Mouse (Mus musculus) forebrain, embryonic 13.5 days (tissue): ENCODE measurements around the gene Asb10. TPM values are rescaled to one million over a fixed set of nuclear protein-coding genes. Genes with fewer than 3 reads are reported as not detected.

ENCODE experiments used
- ATAC-seq: fragments of 200-750 bp; cut with Nextera tagmentation; 2 replicates; pipeline ENCODE4 v1.8.0; 2017
- H3K27ac ChIP-seq: fragments of 300-500 bp; sonication (generic); 2 replicates; pipeline ENCODE4 v1.5.1; 2015; ENCODE audit warnings: inconsistent platforms, mild to moderate bottlenecking, moderate library complexity
- H3K27me3 ChIP-seq: fragments of 300-500 bp; sonication (generic); 2 replicates; pipeline ENCODE4 v1.6.1; 2015; ENCODE audit warnings: mild to moderate bottlenecking, inconsistent platforms
- H3K36me3 ChIP-seq: fragments of 300-500 bp; sonication (generic); 2 replicates; pipeline ENCODE4 v1.6.1; 2015; ENCODE audit warnings: mild to moderate bottlenecking, inconsistent platforms; ENCODE audit not compliant: poor library complexity, severe bottlenecking
- H3K4me1 ChIP-seq: fragments of 300-500 bp; sonication (generic); 2 replicates; pipeline ENCODE4 v1.6.1; 2015; ENCODE audit warnings: inconsistent platforms
- H3K4me2 ChIP-seq: fragments of 300-500 bp; sonication (generic); 2 replicates; pipeline ENCODE4 v1.6.1; 2015; ENCODE audit warnings: inconsistent platforms, mild to moderate bottlenecking, moderate library complexity
- H3K4me3 ChIP-seq: fragments of 300-500 bp; sonication (generic); 2 replicates; pipeline ENCODE4 v1.5.1; 2015; ENCODE audit warnings: mild to moderate bottlenecking, inconsistent platforms
- H3K9ac ChIP-seq: fragments of 300-500 bp; sonication (generic); 2 replicates; pipeline ENCODE4 v1.6.1; 2015; ENCODE audit warnings: mild to moderate bottlenecking, inconsistent platforms
- H3K9me3 ChIP-seq: fragments of 300-500 bp; sonication (generic); replicated peaks from 2 replicates; pipeline ENCODE4 v1.6.1; 2016; ENCODE audit warnings: inconsistent platforms
- WGBS: fragments of 180-500 bp; shearing (Covaris S2); methylation state at CpG from one replicate; pipeline ENCODE4 v1.1.7; 2015; 5-methylcytosine and 5-hydroxymethylcytosine counted together
- polyA plus RNA-seq: library from polyadenylated mRNA; unstranded; fragments of >200 nt; fragmentation: Nextera tagmentation; extraction: Ambion mirVana; gene quantifications from 2 replicates; pipeline ENCODE4 v1.2.1, GENCODE M21; 2015

Asb10 gene
- polyA plus RNA-seq: 0.06 and 0.15 TPM in 2 replicates

DNA sequence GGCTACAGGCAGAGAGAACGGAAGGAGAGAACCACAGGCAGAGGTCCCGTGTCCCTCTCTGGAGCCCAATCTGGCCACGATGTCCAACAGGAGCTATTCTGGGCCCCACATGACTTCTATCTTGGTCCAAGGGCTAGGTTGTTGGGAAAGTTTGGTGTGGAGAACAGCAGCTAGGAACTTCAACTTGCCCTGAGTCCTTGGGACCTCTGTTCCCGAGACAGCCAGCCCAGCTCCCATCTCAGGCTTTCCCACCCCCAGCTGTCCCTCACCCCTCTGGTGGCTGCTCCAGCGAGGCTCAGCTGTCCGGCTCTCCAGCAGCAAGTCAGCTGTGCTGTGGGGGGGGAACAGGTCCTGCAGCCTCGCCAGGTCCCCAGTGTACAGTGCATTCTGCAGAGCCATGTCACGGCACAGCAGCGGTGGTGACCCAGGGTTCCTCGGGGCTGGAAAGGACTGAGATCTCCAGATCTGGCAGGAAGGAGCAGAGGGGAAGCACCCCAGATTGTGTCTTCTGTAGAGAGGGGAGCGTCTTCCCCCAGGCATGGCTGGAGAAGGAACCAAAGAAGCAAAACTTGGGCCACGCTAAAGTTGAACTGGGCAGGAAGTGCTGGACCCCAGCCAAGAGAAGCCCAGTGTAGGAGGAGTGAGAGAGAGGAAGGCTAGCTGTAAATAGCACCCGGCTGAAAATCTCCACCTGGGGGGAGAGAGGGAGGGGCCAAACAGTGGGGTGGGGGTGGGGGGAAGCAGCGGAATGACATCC is at the start of gene Asb10:
Gene Asb10 (minus strand): TSS at position 592 of the 757 bp plus-strand sequence.
- Histone ChIP-seq H3K36me3 (no peaks in the 10 kb centered on the region), H3K9me3 (no peaks in the 10 kb centered on the region), H3K27ac (no peak within 1 kb of the TSS), H3K4me1 (peaks cover 23% of the 10 kb centered on the region), H3K9ac (0 out of 2 replicates have a peak within 1 kb of the TSS, but pooled peaks have one; percentile 5), H3K27me3 (0 out of 2 replicates have a peak, but pooled peaks cover 3% of the 10 kb centered on the region), H3K4me2 (no peak within 1 kb of the TSS), H3K4me3 (no peak within 1 kb of the TSS)
- no peak for ATAC-seq
- 51% methylated on average over 14 of the region's 14 CpGs for WGBS

DNA sequence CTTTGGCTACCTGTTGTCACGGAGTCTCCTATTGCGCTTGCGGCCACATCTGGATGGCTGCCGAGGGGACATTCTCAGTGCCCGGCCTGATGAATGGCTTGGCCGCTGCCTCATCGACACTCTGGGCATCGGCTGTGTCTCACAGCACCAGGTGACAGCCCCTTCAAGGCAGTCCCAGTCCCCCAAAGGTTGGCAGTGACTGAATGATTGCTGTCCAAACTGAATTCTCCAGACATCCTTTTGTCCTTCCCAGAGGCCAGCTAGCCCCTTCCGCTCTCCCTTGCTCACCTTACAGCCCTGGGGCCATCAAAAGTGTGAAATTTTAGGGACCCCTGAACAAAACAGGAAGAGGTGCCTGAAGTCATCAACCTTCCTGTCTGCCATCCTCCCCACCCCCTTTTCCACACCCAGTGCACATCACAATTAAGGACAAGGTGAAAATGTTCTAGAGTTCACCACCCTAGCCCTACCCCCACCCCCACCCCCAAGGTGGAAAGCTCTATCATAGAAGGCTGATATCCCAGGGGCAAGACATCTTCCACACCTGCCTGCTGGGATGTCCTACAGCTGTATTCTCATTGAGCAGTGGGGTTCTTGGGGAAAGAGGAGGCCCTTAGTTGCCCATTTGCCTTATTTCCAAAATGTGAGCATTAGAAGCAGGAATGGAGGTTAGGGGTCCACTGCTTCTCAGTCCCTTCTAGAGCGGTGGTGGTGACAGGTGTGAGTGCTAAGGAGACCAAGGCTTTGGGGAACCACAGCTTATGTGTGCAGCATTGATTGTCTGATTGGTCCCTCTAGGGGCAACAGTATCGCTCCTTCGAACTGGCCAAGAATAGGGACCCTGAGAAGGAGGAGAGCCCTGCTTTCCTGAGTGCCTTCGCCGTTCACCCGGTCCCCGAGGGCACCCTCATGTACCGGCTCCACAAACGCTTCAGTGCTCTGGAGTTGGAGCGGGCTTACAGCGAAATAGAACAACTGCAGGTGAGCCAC is 49.0 kb upstream of the Asb10 start:
- peaks cover 65% of the 10 kb centered on the region for H3K36me3 ChIP-seq

DNA sequence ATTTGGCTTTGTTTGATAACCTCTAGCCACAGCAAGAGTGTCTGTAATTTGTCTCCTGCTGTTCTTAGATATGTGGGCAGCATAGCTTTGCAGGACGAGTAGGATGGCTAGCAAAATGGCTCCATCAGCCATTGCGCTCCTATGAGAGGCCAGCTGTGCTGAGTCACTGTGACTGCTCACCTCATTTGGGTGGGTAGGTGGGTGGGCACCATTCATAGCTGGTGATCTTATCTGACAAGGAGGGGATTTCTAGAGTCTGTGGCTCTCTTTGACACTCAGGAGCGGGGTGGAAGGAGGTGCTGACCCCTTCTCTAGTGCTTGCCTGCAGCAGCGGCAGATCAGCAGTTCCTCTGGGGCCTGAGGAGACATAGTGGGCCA is 46.4 kb upstream of the Asb10 start:
- Histone ChIP-seq H3K4me2 (peak overlapping the region; percentile 96), H3K4me3 (peak overlapping the region; percentile 83), H3K36me3 (peaks cover 39% of the 10 kb centered on the region), H3K4me1 (peaks cover 40% of the 10 kb centered on the region), H3K27ac (peak overlapping the region; percentile 78), H3K9ac (peak overlapping the region; percentile 89), H3K27me3 (peaks cover 3% of the 10 kb centered on the region; the same call in 1 of the 2 replicates), H3K9me3 (no peaks in the 10 kb centered on the region)
- 27% methylated on average over 4 of the region's 4 CpGs for WGBS
- ATAC-seq: peak; percentile 25; the same call in 1 of the 2 replicates

More for the DNA sequence above, 49.0 kb upstream of the Asb10 start:
- Histone ChIP-seq H3K27ac (no peak overlapping the region), H3K27me3 (peaks cover 3% of the 10 kb centered on the region; the same call in 1 of the 2 replicates), H3K9ac (no peak overlapping the region), H3K4me2 (no peak overlapping the region), H3K9me3 (no peaks in the 10 kb centered on the region), H3K4me3 (no peak overlapping the region), H3K4me1 (peaks cover 50% of the 10 kb centered on the region)
- WGBS: 93% methylated on average over 20 of the region's 20 CpGs
- no peak for ATAC-seq

DNA sequence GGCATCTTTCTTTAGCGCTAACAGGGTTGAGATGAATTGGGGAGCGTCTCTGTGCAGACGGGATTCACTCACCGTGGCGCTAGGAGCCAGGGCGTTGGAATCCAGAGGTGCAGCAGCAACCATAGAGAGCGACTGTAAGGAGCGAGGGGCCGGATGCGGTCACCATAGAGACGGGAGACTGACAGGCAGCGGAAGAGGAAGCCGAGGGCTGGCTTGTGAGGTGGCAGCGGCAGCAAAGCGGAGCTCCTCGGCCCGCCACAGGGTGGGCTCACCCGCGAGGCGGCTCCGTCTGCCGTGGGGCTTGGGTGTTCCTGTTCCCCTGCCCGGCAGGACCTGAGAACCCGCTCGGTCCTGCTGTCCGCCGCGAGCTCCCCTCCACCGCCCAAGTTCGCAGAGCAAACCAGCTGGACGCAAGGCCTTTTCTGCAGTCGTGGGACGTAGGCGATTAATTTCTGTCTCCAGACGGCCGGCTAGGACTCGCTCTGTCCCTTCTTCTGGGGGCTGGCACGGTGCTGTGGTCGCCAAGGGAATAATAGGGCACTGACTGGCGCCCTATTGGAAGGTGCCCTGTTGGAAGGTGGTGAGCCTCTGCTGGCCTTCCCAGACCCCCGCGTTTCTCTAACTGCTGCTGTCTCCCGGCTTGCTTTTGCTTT is 45.9 kb upstream of the Asb10 start, which contains the start of gene Chpf2:
Gene Chpf2 (plus strand): TSS at position 195 of the 653 bp plus-strand sequence.
- Histone ChIP-seq H3K9me3 (no peaks in the 10 kb centered on the region), H3K4me1 (peaks cover 35% of the 10 kb centered on the region), H3K4me2 (peak within 1 kb of the TSS; percentile 96), H3K4me3 (peak within 1 kb of the TSS; percentile 83), H3K27me3 (peaks cover 3% of the 10 kb centered on the region; the same call in 1 of the 2 replicates), H3K9ac (peak within 1 kb of the TSS; percentile 89), H3K36me3 (peaks cover 34% of the 10 kb centered on the region), H3K27ac (peak within 1 kb of the TSS; percentile 78)
- WGBS: under 1% methylated on average over 43 of the region's 43 CpGs
- ATAC-seq: peak; percentile 94

DNA sequence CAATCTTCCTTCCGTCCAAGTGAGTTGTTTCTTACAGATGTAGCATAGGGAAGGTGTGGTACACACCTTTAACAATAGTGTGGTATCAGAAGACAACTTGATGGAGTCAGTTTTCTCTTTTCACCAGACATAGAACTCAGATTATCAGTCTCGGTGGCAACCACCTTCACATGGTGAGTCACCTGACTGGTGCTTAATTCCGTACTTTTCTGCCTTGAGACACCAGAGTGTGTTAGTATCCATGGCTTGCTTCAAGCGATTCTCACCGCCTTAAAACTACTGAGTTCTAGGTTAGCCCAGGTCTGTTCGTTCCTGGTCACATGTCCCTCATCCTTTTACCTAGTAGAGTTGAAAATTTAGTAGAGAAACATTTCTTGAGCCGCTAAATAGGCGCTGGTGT is 45.3 kb upstream of the Asb10 start:
- H3K36me3 ChIP-seq: peaks cover 28% of the 10 kb centered on the region
- no peaks in the 10 kb centered on the region for H3K9me3 ChIP-seq
- peak overlapping the region; percentile 89 for H3K9ac ChIP-seq
- H3K27ac ChIP-seq: peak overlapping the region; percentile 78; the same call in 1 of the 2 replicates
- WGBS: 9% methylated on average over 8 of the region's 8 CpGs
- H3K4me3 ChIP-seq: peak overlapping the region; percentile 83
- peak overlapping the region; percentile 96 for H3K4me2 ChIP-seq
- peaks cover 29% of the 10 kb centered on the region for H3K4me1 ChIP-seq
- ATAC-seq: peak; percentile 50
- H3K27me3 ChIP-seq: peaks cover 3% of the 10 kb centered on the region; the same call in 1 of the 2 replicates

DNA sequence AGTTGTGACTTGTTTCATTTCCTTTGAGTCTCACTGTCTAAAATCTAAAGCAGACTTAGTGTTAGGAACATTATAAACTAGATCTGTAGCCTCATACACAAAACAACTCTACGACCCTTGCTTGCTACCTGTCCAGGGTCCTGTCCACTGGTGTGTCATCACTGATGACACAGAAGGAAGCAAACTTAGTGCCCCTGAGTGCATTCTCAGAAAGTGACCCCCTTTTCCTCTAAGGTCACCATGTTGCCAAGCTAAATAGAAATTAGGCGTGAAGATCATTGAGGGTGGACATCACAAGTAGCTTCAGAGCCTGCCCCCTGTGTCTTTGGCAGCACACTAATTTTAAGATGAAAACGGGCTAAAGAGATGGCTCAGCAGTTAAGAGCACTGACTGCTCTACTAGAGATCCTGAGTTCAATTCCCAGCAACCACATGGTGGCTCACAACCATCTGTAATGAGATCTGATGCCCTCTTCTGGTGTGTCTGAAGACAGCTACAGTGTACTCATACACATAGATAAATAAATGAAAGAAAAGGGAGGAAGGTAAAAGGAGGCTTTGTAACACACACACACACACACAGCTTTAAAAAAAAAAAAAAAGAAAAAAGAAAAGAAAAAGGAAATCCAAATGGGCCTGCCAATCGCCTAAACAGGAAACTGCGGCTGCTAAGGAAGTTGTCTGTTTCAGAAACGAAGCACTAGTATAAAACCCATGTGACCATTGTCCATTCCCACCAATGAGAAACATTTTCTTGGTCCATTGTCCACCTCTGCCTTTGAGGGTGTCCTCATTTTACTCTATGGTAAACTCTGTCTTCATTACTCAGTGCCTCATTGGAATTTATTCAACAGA is 37.6 kb upstream of the Asb10 start:
- Histone ChIP-seq H3K27me3 (no peaks in the 10 kb centered on the region), H3K9ac (peak overlapping the region; percentile 63), H3K9me3 (no peaks in the 10 kb centered on the region), H3K4me3 (peak overlapping the region; percentile 83), H3K4me1 (peaks cover 22% of the 10 kb centered on the region), H3K27ac (peak overlapping the region; percentile 57; the same call in 1 of the 2 replicates), H3K36me3 (peaks cover 20% of the 10 kb centered on the region), H3K4me2 (peak overlapping the region; percentile 91)
- 80% methylated on average over 6 of the region's 6 CpGs for WGBS
- no peak for ATAC-seq

DNA sequence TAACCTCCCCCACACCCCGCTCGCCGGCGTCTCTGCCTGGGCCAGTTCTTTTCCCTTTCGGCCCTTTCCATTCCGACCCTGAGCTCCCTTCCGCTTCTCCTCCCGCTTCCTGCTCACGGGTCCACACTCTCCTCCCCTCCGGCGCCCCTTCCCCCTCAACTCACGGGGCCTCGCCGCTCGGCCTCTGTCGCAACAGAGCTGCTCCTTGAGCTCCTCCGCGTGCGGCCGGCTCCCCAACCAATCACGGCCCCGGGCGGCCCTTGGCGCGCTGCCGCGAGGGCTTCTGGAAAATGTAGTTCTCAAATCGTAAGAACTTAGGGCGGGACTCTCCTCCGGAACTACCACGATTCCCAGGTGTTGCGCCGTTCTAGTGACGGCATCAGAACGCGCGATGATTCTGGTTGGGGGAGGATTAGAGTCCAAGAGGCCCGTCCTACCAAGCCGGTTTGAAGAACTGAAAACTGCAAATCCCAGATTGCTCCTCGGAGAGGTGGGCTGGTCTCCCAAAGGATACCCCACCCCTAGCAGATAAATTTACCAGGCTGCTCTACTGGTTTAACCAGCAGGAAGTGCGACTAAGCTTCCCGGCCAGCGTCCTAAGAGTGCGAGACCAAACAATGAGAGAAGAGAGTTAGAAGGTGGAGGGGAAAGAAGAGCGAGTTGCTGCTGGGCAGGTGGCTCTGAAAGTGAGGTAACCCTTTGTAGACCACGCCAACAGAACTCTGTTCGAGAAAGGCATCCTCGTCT is 36.6 kb upstream of the Asb10 start, which contains the start of gene Abcf2:
Gene Abcf2 (minus strand): TSS at position 285 of the 747 bp plus-strand sequence.
- peak within 1 kb of the TSS; percentile 83 for H3K4me3 ChIP-seq
- peak within 1 kb of the TSS; percentile 82 for H3K9ac ChIP-seq
- H3K9me3 ChIP-seq: no peaks in the 10 kb centered on the region
- ATAC-seq: peak; percentile 97
- peaks cover 22% of the 10 kb centered on the region for H3K4me1 ChIP-seq
- H3K4me2 ChIP-seq: peak within 1 kb of the TSS; percentile 91
- peak within 1 kb of the TSS; percentile 57 for H3K27ac ChIP-seq
- H3K36me3 ChIP-seq: peaks cover 30% of the 10 kb centered on the region
- 1% methylated on average over 48 of the region's 48 CpGs for WGBS
- no peaks in the 10 kb centered on the region for H3K27me3 ChIP-seq

DNA sequence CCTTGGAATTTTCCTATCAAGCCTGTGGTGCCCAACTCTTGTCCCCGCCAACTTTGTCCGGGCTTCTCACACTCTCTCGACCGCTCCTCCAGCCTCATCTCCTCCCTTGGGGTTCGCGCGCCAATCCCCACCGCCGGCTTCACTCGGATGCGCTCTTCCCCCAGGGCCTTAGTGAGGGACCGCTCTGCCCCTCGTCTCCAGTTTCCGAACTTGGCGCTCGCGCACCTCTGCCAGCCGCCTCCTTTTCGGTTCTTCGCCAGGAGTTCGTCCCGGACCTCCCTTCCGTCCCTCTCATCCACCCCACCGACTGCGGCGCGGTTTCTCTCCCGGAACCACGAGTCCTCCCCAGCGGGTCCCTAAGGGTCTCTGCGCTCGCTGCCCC is 36.0 kb upstream of the Asb10 start:
- Histone ChIP-seq H3K4me1 (peaks cover 22% of the 10 kb centered on the region), H3K9ac (peak overlapping the region; percentile 82), H3K9me3 (no peaks in the 10 kb centered on the region), H3K36me3 (peaks cover 36% of the 10 kb centered on the region), H3K4me3 (peak overlapping the region; percentile 83), H3K27ac (peak overlapping the region; percentile 51), H3K4me2 (peak overlapping the region; percentile 91), H3K27me3 (no peaks in the 10 kb centered on the region)
- 0% methylated on average over 32 of the region's 32 CpGs for WGBS
- ATAC-seq: no peak; the same call in none of the 2 replicates

DNA sequence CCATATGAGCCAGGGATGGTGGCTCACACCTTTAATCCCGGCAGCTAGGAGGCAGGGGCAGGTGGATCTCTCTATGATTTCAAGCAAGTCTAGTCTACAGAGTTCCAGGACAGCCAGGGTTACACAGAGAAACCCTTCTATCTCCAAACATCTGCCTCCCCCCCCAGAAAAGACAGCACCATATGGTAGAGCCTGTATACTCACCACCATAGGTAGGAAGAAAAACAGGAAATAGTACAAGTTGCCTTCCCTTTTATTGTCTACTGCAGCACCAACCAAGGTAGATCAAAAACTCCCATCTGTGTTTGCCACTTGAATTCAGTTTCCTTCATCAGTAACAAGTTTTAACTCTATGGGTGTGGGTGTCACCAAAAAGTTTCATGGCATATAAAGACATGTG is 35.2 kb upstream of the Asb10 start:
- peaks cover 22% of the 10 kb centered on the region for H3K4me1 ChIP-seq

DNA sequence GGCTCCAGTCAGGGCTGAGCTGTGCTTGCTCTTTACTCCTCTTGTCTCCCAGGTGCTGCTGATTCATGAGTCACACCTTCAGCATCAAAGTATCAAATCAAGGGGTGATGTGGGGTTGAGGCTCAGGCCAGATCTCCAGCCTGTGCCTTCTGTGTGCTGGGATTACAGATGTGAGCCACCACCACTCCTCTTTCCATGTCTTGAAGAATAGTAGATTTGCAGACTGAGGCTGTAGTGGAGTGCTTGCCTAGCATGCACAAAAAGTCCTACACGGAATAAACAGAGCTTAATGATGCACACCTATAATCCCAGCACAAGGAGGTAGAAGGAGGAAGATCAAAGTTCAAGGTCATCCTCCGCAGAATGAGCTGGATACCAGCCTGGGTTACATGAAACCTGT is 15.9 kb upstream of the Asb10 start, which contains the start of gene 4931409K22Rik:
Gene 4931409K22Rik (minus strand): TSS at position 101 of the 400 bp plus-strand sequence.
- Histone ChIP-seq H3K27ac (no peak within 1 kb of the TSS), H3K9me3 (no peaks in the 10 kb centered on the region), H3K4me1 (peaks cover 3% of the 10 kb centered on the region), H3K36me3 (no peaks in the 10 kb centered on the region), H3K27me3 (no peaks in the 10 kb centered on the region), H3K9ac (no peak within 1 kb of the TSS), H3K4me3 (no peak within 1 kb of the TSS), H3K4me2 (no peak within 1 kb of the TSS)
- ATAC-seq: no peak
- 76% methylated on average over 2 of the region's 2 CpGs for WGBS

More for the DNA sequence above, 35.2 kb upstream of the Asb10 start:
- Histone ChIP-seq H3K27ac (no peak overlapping the region), H3K27me3 (no peaks in the 10 kb centered on the region), H3K9ac (peak overlapping the region; percentile 82; the same call in 1 of the 2 replicates), H3K4me3 (peak overlapping the region; percentile 83), H3K36me3 (peaks cover 44% of the 10 kb centered on the region), H3K4me2 (peak overlapping the region; percentile 91), H3K9me3 (no peaks in the 10 kb centered on the region)
- no peak for ATAC-seq
- WGBS: 84% methylated on average over 1 of the region's 1 CpGs
